Mouse (Mus musculus): ENCODE measurements around the gene Tfb2m. TPM values are rescaled to one million over a fixed set of nuclear protein-coding genes. Genes with fewer than 3 reads are reported as not detected.
"Not testable (repeated sequence)": the region's sequence is repeated elsewhere in the genome, so short reads cannot be mapped to it uniquely, and the experiment has no call there.

The Tfb2m gene
- polyA plus RNA-seq (2011; ENCODE audit: insufficient read depth, insufficient read length, low replicate concordance, missing spikeins): 6.7 and 20.0 TPM in 2 replicates

- under 1% methylated on average over 69 of the region's 69 CpGs for WGBS
- not testable (repeated sequence) for H3K4me1 ChIP-seq (ENCODE audit: control insufficient read depth, insufficient read depth, low read length)
- Histone ChIP-seq H3K27ac (ENCODE audit: control insufficient read depth, insufficient read depth, low read depth, low read length, poor library complexity) (peak within 1 kb of the TSS; percentile 86), H3K4me3 (replicated peaks; ENCODE audit: control insufficient read depth, low read depth, low read length) (peak within 1 kb of the TSS; percentile 89)
- TF ChIP-seq POLR2A (IDR thresholded peaks at IDR 0.05; ENCODE audit: borderline replicate concordance, control insufficient read depth, low read depth, low read length): peak; percentile 87; the same call in 1 of the 2 replicates
Observed at GRCm38 (mm10) chr1:179545768-179546550, at the start of gene Tfb2m, which contains the start of gene Cnst. Gene Tfb2m (minus strand): TSS chr1:179546267. Gene Cnst (plus strand): TSS chr1:179546370.

GRCm38 (mm10) chr1:179592972-179593371 is 46.9 kb upstream of the Tfb2m start:
- TF ChIP-seq CTCF (IDR thresholded peaks at IDR 0.05; ENCODE audit: control insufficient read depth, insufficient read depth, low read length): peak; percentile 52; the same call in 1 of the 2 replicates
- no peak for TF ChIP-seq POLR2A (IDR thresholded peaks at IDR 0.05; ENCODE audit: borderline replicate concordance, control insufficient read depth, low read depth, low read length)
- WGBS: 87% methylated on average over 7 of the region's 7 CpGs
- H3K4me3 ChIP-seq (replicated peaks; ENCODE audit: control insufficient read depth, low read depth, low read length): no peak overlapping the region
- H3K27ac ChIP-seq (ENCODE audit: control insufficient read depth, insufficient read depth, low read depth, low read length, poor library complexity): no peak overlapping the region
- H3K4me1 ChIP-seq (ENCODE audit: control insufficient read depth, insufficient read depth, low read length): no peaks in the 10 kb centered on the region; the same call in 1 of the 2 replicates

GRCm38 (mm10) chr1:179592143-179592542 is 46.1 kb upstream of the Tfb2m start:
- WGBS: 89% methylated on average over 2 of the region's 2 CpGs
- TF ChIP-seq POLR2A (IDR thresholded peaks at IDR 0.05; ENCODE audit: borderline replicate concordance, control insufficient read depth, low read depth, low read length): no peak
- TF ChIP-seq CTCF (IDR thresholded peaks at IDR 0.05; ENCODE audit: control insufficient read depth, insufficient read depth, low read length): no peak

DNA sequence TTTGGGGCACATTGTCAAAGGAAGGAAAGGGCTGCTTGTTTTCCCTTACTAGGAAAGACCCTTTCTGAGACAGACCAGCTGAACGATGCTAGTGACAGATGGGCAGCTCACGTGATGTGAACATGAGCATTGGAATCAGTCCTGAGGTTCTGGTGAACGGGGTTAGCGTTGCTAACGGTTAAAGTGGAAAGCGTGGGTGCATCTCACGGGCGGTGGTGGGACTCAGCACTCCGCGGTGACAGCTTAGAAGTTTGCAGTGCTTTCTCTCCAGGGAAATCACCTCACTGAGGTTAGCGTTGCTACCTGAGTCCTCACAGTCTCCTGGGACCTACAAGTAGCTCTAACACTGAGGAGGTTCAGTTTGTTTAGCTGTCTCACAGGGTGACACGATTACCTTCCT is 45.6 kb upstream of the Tfb2m start:
- H3K4me1 ChIP-seq (ENCODE audit: control insufficient read depth, insufficient read depth, low read length): no peaks in the 10 kb centered on the region; the same call in 1 of the 2 replicates
- TF ChIP-seq CTCF (IDR thresholded peaks at IDR 0.05; ENCODE audit: control insufficient read depth, insufficient read depth, low read length) (no peak), POLR2A (IDR thresholded peaks at IDR 0.05; ENCODE audit: borderline replicate concordance, control insufficient read depth, low read depth, low read length) (no peak)
- no peak overlapping the region for H3K4me3 ChIP-seq (replicated peaks; ENCODE audit: control insufficient read depth, low read depth, low read length)
- no peak overlapping the region for H3K27ac ChIP-seq (ENCODE audit: control insufficient read depth, insufficient read depth, low read depth, low read length, poor library complexity)
- WGBS: 88% methylated on average over 12 of the region's 12 CpGs

More at GRCm38 (mm10) chr1:179592143-179592542, 46.1 kb upstream of the Tfb2m start:
- no peak overlapping the region for H3K4me3 ChIP-seq (replicated peaks; ENCODE audit: control insufficient read depth, low read depth, low read length)
- no peaks in the 10 kb centered on the region; the same call in 1 of the 2 replicates for H3K4me1 ChIP-seq (ENCODE audit: control insufficient read depth, insufficient read depth, low read length)
- no peak overlapping the region for H3K27ac ChIP-seq (ENCODE audit: control insufficient read depth, insufficient read depth, low read depth, low read length, poor library complexity)

- H3K27ac ChIP-seq (ENCODE audit: control insufficient read depth, insufficient read depth, low read depth, low read length, poor library complexity): no peak overlapping the region
- 80% methylated on average over 4 of the region's 4 CpGs for WGBS
- no peak overlapping the region for H3K4me3 ChIP-seq (replicated peaks; ENCODE audit: control insufficient read depth, low read depth, low read length)
- no peaks in the 10 kb centered on the region; the same call in 1 of the 2 replicates for H3K4me1 ChIP-seq (ENCODE audit: control insufficient read depth, insufficient read depth, low read length)
- TF ChIP-seq CTCF (IDR thresholded peaks at IDR 0.05; ENCODE audit: control insufficient read depth, insufficient read depth, low read length) (no peak), POLR2A (IDR thresholded peaks at IDR 0.05; ENCODE audit: borderline replicate concordance, control insufficient read depth, low read depth, low read length) (no peak)
Observed at GRCm38 (mm10) chr1:179588230-179588629, 42.2 kb upstream of the Tfb2m start.

DNA sequence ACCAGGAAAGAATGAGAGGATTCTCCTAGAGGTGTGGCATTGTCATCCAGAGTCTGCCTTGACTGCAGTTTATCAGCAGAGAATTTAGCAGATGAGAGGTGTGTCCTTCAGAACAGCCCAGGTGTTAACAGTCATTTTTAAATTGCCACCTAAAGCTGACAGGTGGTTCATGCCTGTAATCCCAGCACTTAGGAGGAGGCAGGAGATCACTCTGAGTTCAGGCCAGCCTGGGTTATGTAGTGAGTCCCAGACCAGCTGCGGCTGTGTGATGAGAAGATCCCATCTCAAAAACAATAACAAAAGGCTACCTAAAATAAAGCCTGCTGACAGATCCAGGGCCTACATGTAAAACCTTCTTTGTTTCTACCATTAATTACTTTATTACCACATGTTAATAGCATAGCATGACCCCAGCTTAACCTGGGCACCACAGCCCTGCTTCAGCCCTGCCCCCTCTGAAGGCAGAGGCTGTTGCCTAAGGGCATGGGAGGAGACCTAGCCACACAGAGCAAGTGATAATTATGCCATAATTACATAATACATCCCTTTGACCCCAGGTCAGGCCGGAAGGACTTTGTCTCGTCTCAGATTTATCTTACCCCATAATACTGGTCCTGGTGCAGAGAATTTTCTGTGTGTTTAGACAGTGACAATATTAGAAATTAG is 40.5 kb upstream of the Tfb2m start:
- Histone ChIP-seq H3K4me3 (replicated peaks; ENCODE audit: control insufficient read depth, low read depth, low read length) (no peak overlapping the region), H3K27ac (ENCODE audit: control insufficient read depth, insufficient read depth, low read depth, low read length, poor library complexity) (no peak overlapping the region), H3K4me1 (ENCODE audit: control insufficient read depth, insufficient read depth, low read length) (no peaks in the 10 kb centered on the region; the same call in 1 of the 2 replicates)
- TF ChIP-seq CTCF (IDR thresholded peaks at IDR 0.05; ENCODE audit: control insufficient read depth, insufficient read depth, low read length) (no peak), POLR2A (IDR thresholded peaks at IDR 0.05; ENCODE audit: borderline replicate concordance, control insufficient read depth, low read depth, low read length) (no peak)
- 52% methylated on average over 3 of the region's 3 CpGs for WGBS

DNA sequence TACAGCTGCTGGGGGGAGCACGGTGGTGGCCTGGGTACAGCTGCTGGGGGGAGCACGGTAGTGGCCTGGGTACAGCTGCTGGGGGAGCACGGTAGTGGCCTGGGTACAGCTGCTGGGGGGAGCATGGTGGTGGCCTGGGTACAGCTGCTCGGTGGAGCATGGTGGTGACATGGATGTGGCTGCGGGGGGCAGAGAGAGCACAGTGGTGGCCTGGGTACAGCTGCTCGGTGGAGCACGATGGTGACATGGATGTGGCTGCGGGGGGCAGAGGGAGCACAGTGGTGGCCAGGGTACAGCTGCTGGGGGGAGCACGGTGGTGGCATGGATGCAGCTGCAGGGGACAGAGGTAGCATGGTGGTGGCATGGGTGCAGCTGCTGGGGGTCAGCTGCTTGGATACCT is 39.6 kb upstream of the Tfb2m start:
- no peaks in the 10 kb centered on the region; the same call in 1 of the 2 replicates for H3K4me1 ChIP-seq (ENCODE audit: control insufficient read depth, insufficient read depth, low read length)

DNA sequence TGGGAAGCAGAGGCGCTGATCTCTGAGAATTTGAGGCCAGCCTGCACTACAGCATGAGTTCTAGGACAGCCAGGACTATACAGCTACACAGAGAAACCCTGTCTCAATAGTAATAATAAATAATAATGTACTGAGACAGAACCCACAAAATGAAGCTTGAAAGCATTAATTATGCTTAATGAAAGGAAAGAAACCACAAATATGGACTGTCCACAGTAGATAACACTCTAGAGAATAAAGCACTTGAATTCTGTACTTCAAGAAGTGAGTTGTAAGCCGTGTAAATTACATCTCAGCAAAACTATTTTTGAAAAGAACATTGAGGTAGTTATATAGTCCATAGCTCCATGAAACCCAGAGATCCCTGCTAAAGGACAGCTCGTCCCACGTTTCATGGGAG is 38.2 kb upstream of the Tfb2m start:
- 70% methylated on average over 4 of the region's 4 CpGs for WGBS
- Histone ChIP-seq H3K27ac (ENCODE audit: control insufficient read depth, insufficient read depth, low read depth, low read length, poor library complexity) (no peak overlapping the region), H3K4me1 (ENCODE audit: control insufficient read depth, insufficient read depth, low read length) (no peaks in the 10 kb centered on the region; the same call in 1 of the 2 replicates), H3K4me3 (replicated peaks; ENCODE audit: control insufficient read depth, low read depth, low read length) (no peak overlapping the region)
- no peak for TF ChIP-seq CTCF (IDR thresholded peaks at IDR 0.05; ENCODE audit: control insufficient read depth, insufficient read depth, low read length)
- no peak for TF ChIP-seq POLR2A (IDR thresholded peaks at IDR 0.05; ENCODE audit: borderline replicate concordance, control insufficient read depth, low read depth, low read length)

More for the DNA sequence above, 39.6 kb upstream of the Tfb2m start:
- no peak overlapping the region for H3K27ac ChIP-seq (ENCODE audit: control insufficient read depth, insufficient read depth, low read depth, low read length, poor library complexity)
- TF ChIP-seq CTCF (IDR thresholded peaks at IDR 0.05; ENCODE audit: control insufficient read depth, insufficient read depth, low read length): no peak
- no peak for TF ChIP-seq POLR2A (IDR thresholded peaks at IDR 0.05; ENCODE audit: borderline replicate concordance, control insufficient read depth, low read depth, low read length)
- WGBS: 91% methylated on average over 9 of the region's 9 CpGs
- no peak overlapping the region for H3K4me3 ChIP-seq (replicated peaks; ENCODE audit: control insufficient read depth, low read depth, low read length)

All from bone marrow, adult 2 months (tissue).